In genomic region chr16:8523480-8524144, GRCm38 (mm10) we compare ENCODE assay signal across 9 mouse cellular contexts. TPM values are rescaled to one million over a fixed set of nuclear protein-coding genes. Genes with fewer than 3 reads are reported as not detected.
DNase-seq lines count a peak whose midpoint lies in the region; ATAC-seq and TF ChIP-seq lines count a peak whose summit lies in the region.
"Had no signal": no experiment of that assay in that cellular context is flagged by ENCODE, and none has a peak within 500 bp of the region (broad histone marks: within the 10 kb centered on the region; RNA-seq: fewer than 3 reads in every experiment).

No protein-coding gene starts in this region.

- 17% methylated on average over 11 of the region's 11 CpGs for WGBS in hindbrain, postnatal 0 days
- WGBS in midbrain, embryonic 15.5 days, result 21% methylated on average over 11 of the region's 11 CpGs

- H3K9me3 ChIP-seq in hindbrain, postnatal 0 days (ENCODE audit: low read length), result no peaks in the 10 kb centered on the region
- H3K9me3 ChIP-seq in midbrain, embryonic 15.5 days, result no peaks in the 10 kb centered on the region

- 0 out of 2 replicates have a peak overlapping the region, but pooled peaks have one; percentile 19 for H3K4me2 ChIP-seq in hindbrain, postnatal 0 days (ENCODE audit: low read depth, low read length)
- no peak overlapping the region; the same call in 1 of the 2 replicates for H3K4me2 ChIP-seq in midbrain, embryonic 15.5 days

- H3K9ac ChIP-seq in hindbrain, postnatal 0 days (replicated peaks; ENCODE audit: low read length), result peak overlapping the region; percentile 25; the same call in 1 of the 2 replicates
- no peak overlapping the region for H3K9ac ChIP-seq in midbrain, embryonic 15.5 days

- TF ChIP-seq CTCF in hindbrain, postnatal 0 days (IDR thresholded peaks at IDR 0.05; ENCODE audit: low read depth), result no peak

- peak; percentile 91 for ATAC-seq in hindbrain, postnatal 0 days
- peak; percentile 92 for ATAC-seq in midbrain, embryonic 15.5 days (replicated peaks)
- ATAC-seq: Patski had no signal

- peak overlapping the region; percentile 57 for H3K27ac ChIP-seq in hindbrain, postnatal 0 days
- H3K27ac ChIP-seq in midbrain, embryonic 15.5 days, result peak overlapping the region; percentile 64

- no peaks in the 10 kb centered on the region for H3K36me3 ChIP-seq in hindbrain, postnatal 0 days (ENCODE audit: insufficient read depth, low read length)
- no peaks in the 10 kb centered on the region for H3K36me3 ChIP-seq in midbrain, embryonic 15.5 days (replicated peaks)

- no peaks in the 10 kb centered on the region; the same call in 1 of the 2 replicates for H3K4me1 ChIP-seq in hindbrain, postnatal 0 days (ENCODE audit: insufficient read depth, low read length)
- peaks cover 19% of the 10 kb centered on the region for H3K4me1 ChIP-seq in midbrain, embryonic 15.5 days

- no peaks in the 10 kb centered on the region for H3K27me3 ChIP-seq in hindbrain, postnatal 0 days (ENCODE audit: insufficient read depth, low read length)
- H3K27me3 ChIP-seq in midbrain, embryonic 15.5 days (replicated peaks), result no peaks in the 10 kb centered on the region
- H3K27me3 ChIP-seq: Patski had no signal

- H3K4me3 ChIP-seq in hindbrain, postnatal 0 days (ENCODE audit: low read length), result no peak overlapping the region
- H3K4me3 ChIP-seq in midbrain, embryonic 15.5 days, result no peak overlapping the region

- peak; percentile 26 for DNase-seq in urinary bladder, postnatal 14 days (ENCODE audit: low spot score)
- DNase-seq in urinary bladder, adult 18-20 months (ENCODE audit: low spot score in 2 of 2), result no peak
- peak; percentile 66 for DNase-seq in forelimb bud, embryonic 11.5 days (ENCODE audit: low read depth, low spot score)
- DNase-seq in hindbrain, postnatal 0 days (ENCODE audit: low spot score), result peak; percentile 91
- peak; percentile 39 for DNase-seq in left cerebral cortex, adult 9 months (ENCODE audit: low spot score in 2 of 2)
- peak; percentile 68 for DNase-seq in testis, postnatal 14 days (ENCODE audit: low spot score)
- no peak for DNase-seq in B cell, adult 2 months

RNA-seq across cellular contexts. Expression of gene Abat, which starts 10.4 kb away (rescaled TPM):
- total RNA-seq in hindbrain, postnatal 0 days (2014; rRNA removed), result 149 and 157 TPM in 2 replicates
- 108 and 111 TPM in 2 replicates for polyA plus RNA-seq in hindbrain, postnatal 0 days (2015; fragmentation: Nextera tagmentation; extraction: Ambion mirVana)
- polyA plus RNA-seq in midbrain, embryonic 15.5 days (2015; fragmentation: Nextera tagmentation; extraction: Ambion mirVana), result 68.6 and 69.4 TPM in 2 replicates

RNA-seq across cellular contexts. Expression of gene Mettl22, which starts 53.0 kb away (rescaled TPM):
- 34.0 and 39.0 TPM in 2 replicates for total RNA-seq in hindbrain, postnatal 0 days (2014; rRNA removed)
- polyA plus RNA-seq in hindbrain, postnatal 0 days (2015; fragmentation: Nextera tagmentation; extraction: Ambion mirVana), result 66.3 and 66.9 TPM in 2 replicates
- polyA plus RNA-seq in midbrain, embryonic 15.5 days (2015; fragmentation: Nextera tagmentation; extraction: Ambion mirVana), result 57.2 and 63.7 TPM in 2 replicates

Comparison
In these comparisons a context has a peak if more than half of its experiments do, and no peak if none do; other contexts are left out.
1. DNase-seq: peak in urinary bladder, postnatal 14 days (single experiment), forelimb bud, embryonic 11.5 days (single experiment), hindbrain, postnatal 0 days (single experiment), left cerebral cortex, adult 9 months (2 of 2) and testis, postnatal 14 days (single experiment); none in urinary bladder, adult 18-20 months (0 of 2) and B cell, adult 2 months (0 of 2).